Mouse (Mus musculus) stomach, embryonic 16.5 days (tissue): ENCODE measurements around the gene Pdlim1. TPM values are rescaled to one million over a fixed set of nuclear protein-coding genes. Genes with fewer than 3 reads are reported as not detected.

Source experiments
- ATAC-seq: fragments of 200-750 bp; cut with Nextera tagmentation; 2 replicates; pipeline ENCODE4 v1.8.0; 2017; ENCODE audit warnings: moderate number of reproducible peaks, moderate TSS enrichment; ENCODE audit not compliant: insufficient read depth, low FRiP score
- H3K27ac ChIP-seq: fragments of 300-500 bp; sonication (generic); 2 replicates; pipeline ENCODE4 v1.5.1; 2014; ENCODE audit warnings: low read length
- H3K27me3 ChIP-seq: fragments of 300-500 bp; sonication (generic); 2 replicates; pipeline ENCODE4 v1.6.1; 2014; ENCODE audit warnings: low read length, control low read depth, mixed read lengths; ENCODE audit not compliant: control insufficient read depth, insufficient read depth
- H3K36me3 ChIP-seq: fragments of 300-500 bp; sonication (generic); 2 replicates; pipeline ENCODE4 v1.6.1; 2014; ENCODE audit warnings: low read length; ENCODE audit not compliant: control insufficient read depth, insufficient read depth
- H3K4me1 ChIP-seq: fragments of 300-500 bp; sonication (generic); 2 replicates; pipeline ENCODE4 v1.6.1; 2014; ENCODE audit warnings: low read length, control low read depth, mixed read lengths; ENCODE audit not compliant: control insufficient read depth, insufficient read depth
- H3K4me2 ChIP-seq: fragments of 300-500 bp; sonication (generic); 2 replicates; pipeline ENCODE4 v1.6.1; 2014; ENCODE audit warnings: low read depth, low read length, mixed read lengths
- H3K4me3 ChIP-seq: fragments of 300-500 bp; sonication (generic); replicated peaks from 2 replicates; pipeline ENCODE4 v1.5.1; 2014; ENCODE audit warnings: mild to moderate bottlenecking, low read length
- H3K9ac ChIP-seq: fragments of 300-500 bp; sonication (generic); 2 replicates; pipeline ENCODE4 v1.6.1; 2014; ENCODE audit warnings: low read length
- H3K9me3 ChIP-seq: fragments of 300-500 bp; sonication (generic); replicated peaks from 2 replicates; pipeline ENCODE4 v1.6.1; 2016; ENCODE audit warnings: low read length, control low read depth; ENCODE audit not compliant: control insufficient read depth
- WGBS: fragments of 180-500 bp; shearing (Covaris S2); extraction: QIAGEN DNeasy Blood & Tissue Kit; methylation state at CpG from one replicate; pipeline ENCODE4 v1.1.7; 2014; 5-methylcytosine and 5-hydroxymethylcytosine counted together
- polyA plus RNA-seq: library from polyadenylated mRNA; unstranded; fragments of >200 nt; fragmentation: Nextera tagmentation; extraction: Ambion mirVana; gene quantifications from 2 replicates; pipeline ENCODE4 v1.2.1, GENCODE M21; 2015

Gene Pdlim1
- polyA plus RNA-seq, 1 experiment from 2014 or later: 243 TPM

DNA sequence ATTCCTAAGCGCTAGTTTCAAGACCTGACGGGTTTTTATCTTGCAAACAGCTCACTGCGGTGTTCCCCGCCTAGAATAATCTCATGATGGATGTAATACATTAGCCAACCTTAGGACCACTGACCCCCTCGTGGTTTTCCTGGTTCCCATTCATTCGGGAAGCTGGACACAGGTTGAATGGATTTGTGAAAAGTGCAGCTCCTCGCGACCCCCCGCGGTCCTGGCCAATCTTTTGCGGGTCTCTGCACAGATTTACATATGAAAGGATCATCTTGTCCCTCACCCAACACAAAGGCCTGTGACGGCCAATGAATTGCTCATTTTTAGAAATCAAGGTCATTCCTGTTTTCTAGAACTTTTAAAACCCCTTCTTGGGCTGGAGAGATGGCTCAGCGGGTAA lies 1.0 kb upstream of the Pdlim1 start:
- no peak overlapping the region for H3K9ac ChIP-seq
- H3K27me3 ChIP-seq: no peaks in the 10 kb centered on the region

DNA sequence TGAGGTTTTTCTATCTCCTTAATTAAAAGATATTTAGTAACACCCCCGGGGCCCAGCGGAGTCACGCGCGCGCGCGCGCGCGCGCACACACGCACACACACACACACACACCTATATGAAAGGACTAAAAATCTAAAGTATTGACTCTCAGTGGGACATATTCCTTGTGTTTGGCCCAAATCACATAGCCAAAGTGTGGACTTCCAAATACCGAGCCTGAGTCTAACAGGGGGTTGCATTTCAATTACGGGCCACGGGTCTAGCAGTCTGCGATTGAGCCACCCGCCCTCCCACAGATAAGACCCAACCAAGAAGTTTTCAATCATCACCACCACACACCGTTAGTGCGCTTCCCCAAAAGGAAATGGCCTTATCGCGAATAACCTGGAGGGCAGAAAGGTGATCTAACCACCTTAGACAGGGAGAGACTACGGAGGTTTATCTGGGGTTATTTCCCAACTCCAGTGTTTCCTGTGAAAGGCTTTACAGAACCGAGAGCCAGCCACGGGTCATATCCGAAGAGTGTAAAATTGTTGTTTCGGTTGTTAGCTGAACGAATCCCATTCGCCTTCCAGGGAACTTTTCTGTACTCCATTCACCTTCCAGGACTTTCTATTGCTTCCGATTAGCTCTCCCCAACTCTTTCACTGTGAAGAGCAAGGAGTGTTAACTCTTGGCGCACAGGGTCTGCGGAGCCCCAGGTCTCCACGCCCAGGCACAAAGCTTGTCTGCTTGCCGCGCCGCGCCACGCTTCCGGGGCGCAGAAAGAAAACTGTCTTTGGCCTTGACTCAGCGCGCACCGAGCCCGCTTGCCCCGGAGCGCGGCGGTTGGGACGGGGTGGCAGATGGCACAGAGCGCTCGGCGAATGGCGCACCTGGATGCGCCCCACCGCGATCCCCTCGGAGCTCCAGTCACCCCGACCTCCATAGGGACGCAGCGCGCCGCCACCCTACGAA lies 1.0 kb downstream of the Pdlim1 start:
- no peaks in the 10 kb centered on the region for H3K27me3 ChIP-seq
- WGBS: 6% methylated on average over 63 of the region's 63 CpGs
- H3K9ac ChIP-seq: peak overlapping the region; percentile 87
- H3K4me2 ChIP-seq: peak overlapping the region; percentile 82
- H3K4me3 ChIP-seq: peak overlapping the region; percentile 82
- H3K9me3 ChIP-seq: no peaks in the 10 kb centered on the region
- H3K4me1 ChIP-seq: peaks cover 5% of the 10 kb centered on the region; the same call in 1 of the 2 replicates
- ATAC-seq: peak; percentile 36; the same call in 1 of the 2 replicates
- H3K27ac ChIP-seq: peak overlapping the region; percentile 78
- H3K36me3 ChIP-seq: no peaks in the 10 kb centered on the region

More for the DNA sequence above, 1.0 kb upstream of the Pdlim1 start:
- Histone ChIP-seq H3K4me1 (peaks cover 5% of the 10 kb centered on the region; the same call in 1 of the 2 replicates), H3K4me2 (no peak overlapping the region), H3K9me3 (no peaks in the 10 kb centered on the region), H3K36me3 (no peaks in the 10 kb centered on the region), H3K27ac (no peak overlapping the region), H3K4me3 (no peak overlapping the region)
- ATAC-seq: no peak
- WGBS: 46% methylated on average over 13 of the region's 13 CpGs

DNA sequence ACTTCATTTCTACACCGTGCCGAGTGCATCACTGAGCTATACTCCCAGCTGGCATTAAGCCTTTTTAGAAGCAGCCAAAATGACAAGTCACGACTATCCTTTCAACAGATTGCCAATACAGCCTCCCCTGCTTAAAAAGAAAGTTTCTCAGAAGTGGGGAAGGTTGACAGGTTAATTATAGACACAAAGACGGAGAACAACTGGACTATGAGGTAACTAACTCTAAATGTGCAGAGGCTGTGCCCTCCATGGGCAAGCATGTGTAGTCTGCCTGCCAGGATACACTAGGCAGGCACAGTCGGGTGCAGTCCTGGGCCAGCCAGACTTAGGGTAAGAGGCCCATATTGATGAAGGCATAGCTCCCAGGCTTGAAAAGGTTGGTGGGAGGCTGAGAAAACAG lies 2.1 kb downstream of the Pdlim1 start:
- Histone ChIP-seq H3K27me3 (no peaks in the 10 kb centered on the region), H3K9me3 (no peaks in the 10 kb centered on the region), H3K36me3 (no peaks in the 10 kb centered on the region), H3K9ac (peak overlapping the region; percentile 40; the same call in 1 of the 2 replicates), H3K4me1 (peaks cover 5% of the 10 kb centered on the region; the same call in 1 of the 2 replicates), H3K4me2 (peak overlapping the region; percentile 82), H3K27ac (peak overlapping the region; percentile 54; the same call in 1 of the 2 replicates), H3K4me3 (peak overlapping the region; percentile 82)
- no peak for ATAC-seq
- WGBS: 57% methylated on average over 5 of the region's 5 CpGs

DNA sequence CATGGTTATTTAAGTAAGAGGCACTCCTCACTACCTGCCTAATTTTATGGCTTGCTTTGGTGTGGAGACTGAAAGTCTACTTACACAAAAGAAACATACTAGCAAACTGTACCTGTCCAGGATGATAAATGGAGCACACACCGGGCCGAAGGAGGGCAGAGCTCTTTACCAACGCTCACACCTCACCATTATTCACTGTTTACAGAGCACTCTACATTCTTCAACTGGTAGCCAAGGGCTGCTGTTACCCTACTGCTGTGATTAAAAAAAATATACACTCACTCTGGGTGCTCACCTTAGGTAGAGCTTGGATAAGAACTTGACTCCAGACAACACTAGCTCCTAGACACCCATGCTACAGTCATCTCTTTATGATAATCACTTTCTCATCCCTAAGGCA lies 3.1 kb downstream of the Pdlim1 start:
- no peaks in the 10 kb centered on the region for H3K9me3 ChIP-seq
- 37% methylated on average over 3 of the region's 3 CpGs for WGBS
- H3K4me3 ChIP-seq: 0 out of 2 replicates have a peak overlapping the region, but pooled peaks have one; percentile 13
- peak overlapping the region; percentile 36; the same call in 1 of the 2 replicates for H3K27ac ChIP-seq
- peaks cover 5% of the 10 kb centered on the region; the same call in 1 of the 2 replicates for H3K4me1 ChIP-seq
- H3K36me3 ChIP-seq: no peaks in the 10 kb centered on the region
- H3K4me2 ChIP-seq: peak overlapping the region; percentile 31; the same call in 1 of the 2 replicates
- no peaks in the 10 kb centered on the region for H3K27me3 ChIP-seq
- ATAC-seq: peak; percentile 57
- no peak overlapping the region for H3K9ac ChIP-seq

DNA sequence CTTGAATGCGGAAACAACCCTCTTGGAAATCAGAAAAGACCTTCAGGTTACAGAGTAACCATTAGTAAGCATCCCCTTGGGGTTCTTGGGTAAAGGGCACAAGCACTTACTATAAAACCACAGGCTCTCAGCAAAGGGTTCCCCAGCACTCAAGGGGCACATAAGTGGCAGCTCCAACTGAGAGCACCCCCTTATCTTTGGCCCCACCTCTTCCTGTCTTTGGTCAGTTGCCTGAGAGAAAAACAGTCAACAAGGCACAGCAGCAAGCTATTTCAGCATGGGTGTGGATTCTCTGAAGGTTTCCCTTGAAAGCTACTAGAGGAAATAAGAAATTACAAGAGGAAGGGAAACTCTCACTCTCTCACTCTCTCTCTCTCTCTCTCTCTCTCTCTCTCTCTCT lies 4.3 kb downstream of the Pdlim1 start:
- peaks cover 5% of the 10 kb centered on the region; the same call in 1 of the 2 replicates for H3K4me1 ChIP-seq
- H3K27me3 ChIP-seq: no peaks in the 10 kb centered on the region
- H3K9ac ChIP-seq: no peak overlapping the region
- WGBS: 89% methylated on average over 1 of the region's 1 CpGs
- peak overlapping the region; percentile 70; the same call in 1 of the 2 replicates for H3K27ac ChIP-seq
- no peak for ATAC-seq
- no peak overlapping the region; the same call in 1 of the 2 replicates for H3K4me2 ChIP-seq
- H3K9me3 ChIP-seq: no peaks in the 10 kb centered on the region
- H3K4me3 ChIP-seq: no peak overlapping the region
- H3K36me3 ChIP-seq: no peaks in the 10 kb centered on the region

DNA sequence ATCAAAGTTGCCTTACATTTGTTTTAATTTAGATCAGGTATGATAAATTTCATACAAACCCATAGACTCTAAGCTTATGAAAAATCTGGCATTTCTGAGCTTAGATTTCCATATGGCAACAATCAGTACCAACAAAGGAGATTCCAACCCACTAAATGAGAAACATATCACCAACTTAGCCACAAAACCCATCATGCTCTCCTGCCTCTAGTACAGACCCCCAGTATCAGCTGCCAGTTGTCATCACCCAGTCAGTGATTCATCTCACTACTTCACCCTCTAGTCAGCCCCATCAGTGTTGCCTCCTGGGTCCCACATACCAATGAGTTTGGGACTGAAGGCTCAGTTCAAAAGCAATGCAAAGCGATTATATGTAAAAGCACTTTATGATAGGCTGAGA lies 12.2 kb downstream of the Pdlim1 start:
- no peak overlapping the region for H3K4me3 ChIP-seq
- no peak overlapping the region for H3K27ac ChIP-seq
- no peaks in the 10 kb centered on the region for H3K4me1 ChIP-seq
- H3K36me3 ChIP-seq: no peaks in the 10 kb centered on the region
- H3K9ac ChIP-seq: no peak overlapping the region
- no peak for ATAC-seq
- H3K9me3 ChIP-seq: no peaks in the 10 kb centered on the region
- no peak overlapping the region for H3K4me2 ChIP-seq
- 94% methylated on average over 1 of the region's 1 CpGs for WGBS
- no peaks in the 10 kb centered on the region for H3K27me3 ChIP-seq

DNA sequence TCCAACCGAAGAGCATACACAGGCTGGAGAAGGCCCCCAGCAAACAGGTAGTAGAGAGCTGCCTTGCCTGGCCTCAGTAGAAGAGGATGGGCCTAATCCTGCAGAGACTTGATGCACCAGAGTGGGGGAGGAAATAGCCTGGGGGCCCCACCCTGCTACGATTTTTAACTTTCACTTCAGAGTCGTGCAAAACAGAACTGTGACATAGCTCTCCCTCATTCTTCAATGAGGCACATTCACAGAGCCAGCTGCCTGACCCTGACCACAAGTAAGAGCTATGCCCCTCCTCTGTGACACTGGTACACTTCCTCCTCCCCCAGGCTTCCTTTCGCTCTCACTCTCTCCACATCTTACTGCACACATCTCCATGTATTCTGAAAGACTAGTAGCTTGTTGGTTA lies 14.2 kb downstream of the Pdlim1 start:
- Histone ChIP-seq H3K9ac (no peak overlapping the region), H3K4me3 (no peak overlapping the region), H3K4me2 (0 out of 2 replicates have a peak overlapping the region, but pooled peaks have one; percentile 3), H3K4me1 (no peaks in the 10 kb centered on the region), H3K27ac (peak overlapping the region; percentile 69), H3K27me3 (no peaks in the 10 kb centered on the region), H3K9me3 (no peaks in the 10 kb centered on the region), H3K36me3 (no peaks in the 10 kb centered on the region)
- ATAC-seq: 0 out of 2 replicates have a peak, but pooled peaks have one; percentile 5
- WGBS: 31% methylated on average over 4 of the region's 4 CpGs

DNA sequence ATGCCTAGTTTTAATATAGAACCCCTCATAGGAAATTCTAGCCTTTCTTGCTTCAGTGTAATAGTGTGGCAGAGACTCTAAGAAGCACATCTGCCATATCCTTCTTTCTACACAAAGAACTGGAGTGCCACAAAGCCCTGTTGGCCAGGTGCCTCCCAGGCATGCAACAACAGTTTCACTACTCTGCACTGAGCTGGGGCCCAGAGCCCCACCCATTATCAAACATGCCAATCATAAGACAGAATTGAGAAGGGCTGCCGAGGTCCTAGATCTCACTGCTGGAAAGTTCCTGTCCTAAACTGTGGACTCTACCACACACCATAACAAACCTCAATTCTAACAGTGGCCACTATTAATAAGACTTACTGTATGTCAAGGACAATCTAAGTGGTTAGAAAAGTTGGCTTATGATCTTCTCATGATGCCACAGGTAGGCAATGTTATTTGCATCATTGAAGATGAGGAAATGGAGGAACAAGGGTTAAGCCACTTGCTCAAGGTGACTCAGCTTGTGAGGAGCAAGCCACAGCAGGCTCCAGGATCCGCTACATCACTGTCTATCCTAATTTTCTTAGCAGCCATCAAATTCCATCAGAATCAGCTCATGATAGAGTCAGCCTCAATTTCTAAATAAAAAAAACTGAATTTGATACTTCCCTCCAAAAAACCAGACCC lies 15.1 kb downstream of the Pdlim1 start:
- no peaks in the 10 kb centered on the region for H3K36me3 ChIP-seq
- no peaks in the 10 kb centered on the region for H3K27me3 ChIP-seq
- peak; percentile 63; the same call in 1 of the 2 replicates for ATAC-seq
- H3K4me2 ChIP-seq: no peak overlapping the region
- no peaks in the 10 kb centered on the region for H3K9me3 ChIP-seq
- H3K4me1 ChIP-seq: no peaks in the 10 kb centered on the region
- 54% methylated on average over 2 of the region's 2 CpGs for WGBS
- peak overlapping the region; percentile 53; the same call in 1 of the 2 replicates for H3K27ac ChIP-seq
- H3K9ac ChIP-seq: no peak overlapping the region
- H3K4me3 ChIP-seq: no peak overlapping the region
